Mouse (Mus musculus): ENCODE measurements around the gene Stxbp6. TPM values are rescaled to one million over a fixed set of nuclear protein-coding genes. Genes with fewer than 3 reads are reported as not detected.

Stxbp6 gene
- total RNA-seq, 1 experiment from 2014 or later: 0.94 TPM

- no peak for ATAC-seq (replicated peaks in 1 of 2; ENCODE audit: insufficient read depth in 1 of 2, low FRiP score in 2 of 2, low TSS enrichment in 1 of 2, low read depth in 1 of 2, poor library complexity in 2 of 2, severe bottlenecking in 2 of 2)
Observed at GRCm38 (mm10) chr12:44903205-44903732, 171.2 kb downstream of the Stxbp6 start.

GRCm38 (mm10) chr12:44899173-44899870, 175.2 kb downstream of the Stxbp6 start:
- ATAC-seq (replicated peaks in 1 of 2; ENCODE audit: insufficient read depth in 1 of 2, low FRiP score in 2 of 2, low TSS enrichment in 1 of 2, low read depth in 1 of 2, poor library complexity in 2 of 2, severe bottlenecking in 2 of 2): no peak

- no peak for ATAC-seq (replicated peaks in 1 of 2; ENCODE audit: insufficient read depth in 1 of 2, low FRiP score in 2 of 2, low TSS enrichment in 1 of 2, low read depth in 1 of 2, poor library complexity in 2 of 2, severe bottlenecking in 2 of 2)
Observed at GRCm38 (mm10) chr12:44896460-44896859, 178.0 kb downstream of the Stxbp6 start.

- ATAC-seq (replicated peaks in 1 of 2; ENCODE audit: insufficient read depth in 1 of 2, low FRiP score in 2 of 2, low TSS enrichment in 1 of 2, low read depth in 1 of 2, poor library complexity in 2 of 2, severe bottlenecking in 2 of 2): peak in 1 of 2 experiments; percentile 27; a peak in 3 of 4 replicates
Observed at GRCm38 (mm10) chr12:44889677-44890393, 184.7 kb downstream of the Stxbp6 start.

GRCm38 (mm10) chr12:44886826-44887225, 187.7 kb downstream of the Stxbp6 start:
- no peak for ATAC-seq (replicated peaks in 1 of 2; ENCODE audit: insufficient read depth in 1 of 2, low FRiP score in 2 of 2, low TSS enrichment in 1 of 2, low read depth in 1 of 2, poor library complexity in 2 of 2, severe bottlenecking in 2 of 2)

GRCm38 (mm10) chr12:44872697-44873096, 201.8 kb downstream of the Stxbp6 start:
- ATAC-seq (replicated peaks in 1 of 2; ENCODE audit: insufficient read depth in 1 of 2, low FRiP score in 2 of 2, low TSS enrichment in 1 of 2, low read depth in 1 of 2, poor library complexity in 2 of 2, severe bottlenecking in 2 of 2): no peak

GRCm38 (mm10) chr12:44865442-44865841, 209.1 kb downstream of the Stxbp6 start:
- no peak for ATAC-seq (replicated peaks in 1 of 2; ENCODE audit: insufficient read depth in 1 of 2, low FRiP score in 2 of 2, low TSS enrichment in 1 of 2, low read depth in 1 of 2, poor library complexity in 2 of 2, severe bottlenecking in 2 of 2)

GRCm38 (mm10) chr12:44859454-44859853, 215.1 kb downstream of the Stxbp6 start:
- ATAC-seq (replicated peaks in 1 of 2; ENCODE audit: insufficient read depth in 1 of 2, low FRiP score in 2 of 2, low TSS enrichment in 1 of 2, low read depth in 1 of 2, poor library complexity in 2 of 2, severe bottlenecking in 2 of 2): no peak

- peak; percentile 95 to 98 for ATAC-seq (replicated peaks in 1 of 2; ENCODE audit: insufficient read depth in 1 of 2, low FRiP score in 2 of 2, low TSS enrichment in 1 of 2, low read depth in 1 of 2, poor library complexity in 2 of 2, severe bottlenecking in 2 of 2)
Observed at GRCm38 (mm10) chr12:44858110-44858885, 216.2 kb downstream of the Stxbp6 start.

GRCm38 (mm10) chr12:44852024-44852423, 222.5 kb downstream of the Stxbp6 start:
- ATAC-seq (replicated peaks in 1 of 2; ENCODE audit: insufficient read depth in 1 of 2, low FRiP score in 2 of 2, low TSS enrichment in 1 of 2, low read depth in 1 of 2, poor library complexity in 2 of 2, severe bottlenecking in 2 of 2): no peak

- no peak for ATAC-seq (replicated peaks in 1 of 2; ENCODE audit: insufficient read depth in 1 of 2, low FRiP score in 2 of 2, low TSS enrichment in 1 of 2, low read depth in 1 of 2, poor library complexity in 2 of 2, severe bottlenecking in 2 of 2)
Observed at GRCm38 (mm10) chr12:44850516-44850915, 224.0 kb downstream of the Stxbp6 start.

GRCm38 (mm10) chr12:44848483-44849221, 225.9 kb downstream of the Stxbp6 start:
- ATAC-seq (replicated peaks in 1 of 2; ENCODE audit: insufficient read depth in 1 of 2, low FRiP score in 2 of 2, low TSS enrichment in 1 of 2, low read depth in 1 of 2, poor library complexity in 2 of 2, severe bottlenecking in 2 of 2): peak; percentile 82 to 89; a peak in 3 of 4 replicates

- ATAC-seq (replicated peaks in 1 of 2; ENCODE audit: insufficient read depth in 1 of 2, low FRiP score in 2 of 2, low TSS enrichment in 1 of 2, low read depth in 1 of 2, poor library complexity in 2 of 2, severe bottlenecking in 2 of 2): peak; percentile 58 to 80; a peak in 3 of 4 replicates
Observed at GRCm38 (mm10) chr12:44840585-44840984, 233.9 kb downstream of the Stxbp6 start.

GRCm38 (mm10) chr12:44839594-44840373, 234.7 kb downstream of the Stxbp6 start:
- ATAC-seq (replicated peaks in 1 of 2; ENCODE audit: insufficient read depth in 1 of 2, low FRiP score in 2 of 2, low TSS enrichment in 1 of 2, low read depth in 1 of 2, poor library complexity in 2 of 2, severe bottlenecking in 2 of 2): no peak

- no peak for ATAC-seq (replicated peaks in 1 of 2; ENCODE audit: insufficient read depth in 1 of 2, low FRiP score in 2 of 2, low TSS enrichment in 1 of 2, low read depth in 1 of 2, poor library complexity in 2 of 2, severe bottlenecking in 2 of 2)
Observed at GRCm38 (mm10) chr12:44835879-44836467, 238.5 kb downstream of the Stxbp6 start.

- ATAC-seq (replicated peaks in 1 of 2; ENCODE audit: insufficient read depth in 1 of 2, low FRiP score in 2 of 2, low TSS enrichment in 1 of 2, low read depth in 1 of 2, poor library complexity in 2 of 2, severe bottlenecking in 2 of 2): no peak
Observed at GRCm38 (mm10) chr12:44811895-44812294, 262.6 kb downstream of the Stxbp6 start.
